Mouse (Mus musculus) T-cell, adult 2 months (primary cell): ENCODE measurements around the gene Rps6kc1.
"Not testable (repeated sequence)": the region's sequence is repeated elsewhere in the genome, so short reads cannot be mapped to it uniquely, and the experiment has no call there.

ENCODE experiments used
- DNase-seq: peaks from one replicate; pipeline ENCODE4 v3.0.0; 2022; ENCODE audit warnings: low spot score

Gene Rps6kc1

GRCm38 (mm10) chr1:190911415-190912123 lies at the start of gene Rps6kc1:
TSS of gene Rps6kc1 (minus strand) at chr1:190911770.
- DNase-seq: peak; percentile 55

- DNase-seq: no peak
Observed at GRCm38 (mm10) chr1:190958821-190959220, 47.3 kb upstream of the Rps6kc1 start.

- DNase-seq: no peak
Observed at GRCm38 (mm10) chr1:190953009-190953408, 41.4 kb upstream of the Rps6kc1 start.

- no peak for DNase-seq
Observed at GRCm38 (mm10) chr1:190951014-190951413, 39.4 kb upstream of the Rps6kc1 start.

- no peak for DNase-seq
Observed at GRCm38 (mm10) chr1:190948846-190949245, 37.3 kb upstream of the Rps6kc1 start.

GRCm38 (mm10) chr1:190948439-190948838 lies 36.9 kb upstream of the Rps6kc1 start:
- DNase-seq: no peak

GRCm38 (mm10) chr1:190947986-190948385 lies 36.4 kb upstream of the Rps6kc1 start:
- no peak for DNase-seq

GRCm38 (mm10) chr1:190944109-190944760 lies 32.7 kb upstream of the Rps6kc1 start:
- peak; percentile 39 for DNase-seq

GRCm38 (mm10) chr1:190939803-190940202 lies 28.2 kb upstream of the Rps6kc1 start:
- DNase-seq: no peak

GRCm38 (mm10) chr1:190930181-190930580 lies 18.6 kb upstream of the Rps6kc1 start:
- no peak for DNase-seq

GRCm38 (mm10) chr1:190929010-190929695 lies 17.6 kb upstream of the Rps6kc1 start:
- DNase-seq: peak; percentile 33

- DNase-seq: peak; percentile 98
Observed at GRCm38 (mm10) chr1:190928370-190929009, 16.9 kb upstream of the Rps6kc1 start.

GRCm38 (mm10) chr1:190927751-190928369 lies 16.3 kb upstream of the Rps6kc1 start:
- no peak for DNase-seq

GRCm38 (mm10) chr1:190927311-190927710 lies 15.7 kb upstream of the Rps6kc1 start:
- DNase-seq: no peak

GRCm38 (mm10) chr1:190924812-190925211 lies 13.2 kb upstream of the Rps6kc1 start, which contains the start of gene Angel2:
TSS of gene Angel2 (plus strand) at chr1:190925112.
- DNase-seq: not testable (repeated sequence)

- no peak for DNase-seq
Observed at GRCm38 (mm10) chr1:190919725-190920469, 8.3 kb upstream of the Rps6kc1 start.

GRCm38 (mm10) chr1:190918938-190919337 lies 7.4 kb upstream of the Rps6kc1 start:
- DNase-seq: no peak

GRCm38 (mm10) chr1:190912623-190913022 lies 1.1 kb upstream of the Rps6kc1 start:
- DNase-seq: no peak

GRCm38 (mm10) chr1:190910836-190911235 lies 734 bp downstream of the Rps6kc1 start:
- no peak for DNase-seq

- no peak for DNase-seq
Observed at GRCm38 (mm10) chr1:190904714-190905113, 6.9 kb downstream of the Rps6kc1 start.

- DNase-seq: no peak
Observed at GRCm38 (mm10) chr1:190904136-190904535, 7.4 kb downstream of the Rps6kc1 start.
